Mouse (Mus musculus): ENCODE results near the gene Mob3a. TPM values are rescaled to one million over a fixed set of nuclear protein-coding genes. Genes with fewer than 3 reads are reported as not detected.

Gene Mob3a
- polyA plus RNA-seq (2017; shearing (Covaris generic)): 104 TPM

GRCm38 (mm10) chr10:80701721-80702535 lies at the start of gene Mob3a, which contains the start of gene Izumo4:
Gene Mob3a (minus strand): TSS chr10:80701977.
Gene Izumo4 (plus strand): TSS chr10:80702184.

GRCm38 (mm10) chr10:80742180-80742978 lies 40.6 kb upstream of the Mob3a start, which contains the start of gene Ap3d1:
Gene Ap3d1 (minus strand): TSS chr10:80742264.

DNA sequence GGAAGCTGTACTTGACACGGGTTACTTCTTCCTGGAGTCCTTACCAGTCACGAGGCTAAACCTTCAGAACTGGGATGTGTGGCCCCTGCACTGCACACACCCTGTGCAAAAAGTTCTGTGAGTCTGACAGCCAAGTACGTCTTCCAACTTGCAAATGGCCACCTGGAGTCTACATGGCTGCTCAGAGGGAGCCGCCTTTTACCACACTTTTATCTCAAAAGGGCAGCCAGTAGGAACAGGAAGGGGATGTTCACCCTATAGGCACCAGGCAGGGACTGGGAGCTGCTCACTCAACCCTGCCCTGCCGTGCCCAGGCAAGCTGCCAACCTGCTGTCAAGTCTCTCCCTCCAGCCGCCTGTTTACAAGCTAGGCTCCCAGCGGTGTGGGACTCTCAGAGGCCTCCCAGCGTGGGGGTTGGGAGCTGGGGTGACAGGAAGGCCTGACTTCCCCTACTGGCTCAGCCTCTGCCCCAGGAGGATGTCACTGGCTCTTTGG lies 23.8 kb downstream of the Mob3a start, which contains the start of gene Mknk2:
TSS of gene Mknk2 (minus strand) at position 171 of the 495 bp plus-strand sequence.

GRCm38 (mm10) chr10:80656863-80657623 lies 44.7 kb downstream of the Mob3a start, which contains the start of gene Btbd2:
Gene Btbd2 (minus strand): TSS chr10:80657071.

Other genes with a start within 250 kb of the Mob3a start
- not detected for gene Onecut3, start 207.1 kb downstream of the Mob3a start, polyA plus RNA-seq (2017; shearing (Covaris generic))
- not detected for gene Atp8b3, start 162.9 kb downstream of the Mob3a start, polyA plus RNA-seq (2017; shearing (Covaris generic))
- 66.8 TPM for gene Rexo1, start 140.4 kb downstream of the Mob3a start, polyA plus RNA-seq (2017; shearing (Covaris generic))
- gene Klf16, start 124.7 kb downstream of the Mob3a start, polyA plus RNA-seq (2017; shearing (Covaris generic)): 18.5 TPM
- 90.9 TPM for gene Abhd17a, start 111.6 kb downstream of the Mob3a start, polyA plus RNA-seq (2017; shearing (Covaris generic))
- 95.7 TPM for gene Scamp4, start 99.1 kb downstream of the Mob3a start, polyA plus RNA-seq (2017; shearing (Covaris generic))
- 7.5 TPM for gene Adat3, start 99.1 kb downstream of the Mob3a start, polyA plus RNA-seq (2017; shearing (Covaris generic))
- gene Gm49322, start 96.0 kb downstream of the Mob3a start, polyA plus RNA-seq (2017; shearing (Covaris generic)): 8.8 TPM
- gene Csnk1g2, start 79.1 kb downstream of the Mob3a start, polyA plus RNA-seq (2017; shearing (Covaris generic)): 322 TPM
- 23.0 TPM for gene Btbd2, start 44.9 kb downstream of the Mob3a start, polyA plus RNA-seq (2017; shearing (Covaris generic))
- gene Mknk2, start 23.9 kb downstream of the Mob3a start, polyA plus RNA-seq (2017; shearing (Covaris generic)): 211 TPM
- gene Izumo4, start 207 bp upstream of the Mob3a start, polyA plus RNA-seq (2017; shearing (Covaris generic)): 79.5 TPM
- gene Ap3d1, start 40.3 kb upstream of the Mob3a start, polyA plus RNA-seq (2017; shearing (Covaris generic)): 74.7 TPM
- 85.2 TPM for gene Dot1l, start 53.2 kb upstream of the Mob3a start, polyA plus RNA-seq (2017; shearing (Covaris generic))
- gene Sf3a2, start 96.2 kb upstream of the Mob3a start, polyA plus RNA-seq (2017; shearing (Covaris generic)): 62.8 TPM
- gene Plekhj1, start 96.6 kb upstream of the Mob3a start, polyA plus RNA-seq (2017; shearing (Covaris generic)): 189 TPM
- gene Amh, start 103.3 kb upstream of the Mob3a start, polyA plus RNA-seq (2017; shearing (Covaris generic)): not detected
- gene Jsrp1, start 111.5 kb upstream of the Mob3a start, polyA plus RNA-seq (2017; shearing (Covaris generic)): not detected
- 2,107 TPM for gene Oaz1, start 124.7 kb upstream of the Mob3a start, polyA plus RNA-seq (2017; shearing (Covaris generic))
- not detected for gene Lingo3, start 142.1 kb upstream of the Mob3a start, polyA plus RNA-seq (2017; shearing (Covaris generic))
- 80.2 TPM for gene Lsm7, start 153.2 kb upstream of the Mob3a start, polyA plus RNA-seq (2017; shearing (Covaris generic))
- gene Sppl2b, start 153.3 kb upstream of the Mob3a start, polyA plus RNA-seq (2017; shearing (Covaris generic)): 19.0 TPM
- not detected for gene Tmprss9, start 169.9 kb upstream of the Mob3a start, polyA plus RNA-seq (2017; shearing (Covaris generic))
- gene Timm13, start 199.0 kb upstream of the Mob3a start, polyA plus RNA-seq (2017; shearing (Covaris generic)): 133 TPM
- gene Lmnb2, start 216.3 kb upstream of the Mob3a start, polyA plus RNA-seq (2017; shearing (Covaris generic)): 12.7 TPM
- gene Gadd45b, start 228.1 kb upstream of the Mob3a start, polyA plus RNA-seq (2017; shearing (Covaris generic)): 590 TPM

All from effector memory CD4-positive, alpha-beta T cell, adult 5 months (primary cell).